Mouse (Mus musculus) skeletal muscle tissue, adult 2 months (tissue): Measurements from ENCODE around the gene Aph1a.
"Not testable (repeated sequence)": the region's sequence is repeated elsewhere in the genome, so short reads cannot be mapped to it uniquely, and the experiment has no call there.

Source experiments
- DNase-seq: peaks from one replicate; pipeline ENCODE4 v3.0.0-alpha.2; 2012; ENCODE audit warnings: low read depth, low spot score

Gene Aph1a

DNA sequence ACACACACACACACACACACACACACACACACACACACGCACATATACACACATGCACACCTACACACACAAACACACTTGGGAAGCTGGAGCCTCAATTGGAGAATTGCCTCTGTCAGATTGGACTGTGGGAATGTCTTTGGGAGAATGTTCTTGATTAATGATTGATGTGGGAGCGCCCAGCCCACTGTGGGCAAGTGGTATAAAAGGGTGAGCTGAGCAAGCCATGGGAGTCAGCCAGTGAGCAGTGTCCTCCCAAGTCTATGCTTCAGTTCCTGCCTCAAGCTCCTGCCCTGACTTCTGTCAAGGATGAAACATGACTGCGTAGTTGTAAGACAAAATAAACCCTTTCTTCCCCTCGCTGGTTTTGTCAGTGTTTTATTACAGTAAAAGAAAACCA is 6.2 kb upstream of the Aph1a start:
- DNase-seq = no peak

DNA sequence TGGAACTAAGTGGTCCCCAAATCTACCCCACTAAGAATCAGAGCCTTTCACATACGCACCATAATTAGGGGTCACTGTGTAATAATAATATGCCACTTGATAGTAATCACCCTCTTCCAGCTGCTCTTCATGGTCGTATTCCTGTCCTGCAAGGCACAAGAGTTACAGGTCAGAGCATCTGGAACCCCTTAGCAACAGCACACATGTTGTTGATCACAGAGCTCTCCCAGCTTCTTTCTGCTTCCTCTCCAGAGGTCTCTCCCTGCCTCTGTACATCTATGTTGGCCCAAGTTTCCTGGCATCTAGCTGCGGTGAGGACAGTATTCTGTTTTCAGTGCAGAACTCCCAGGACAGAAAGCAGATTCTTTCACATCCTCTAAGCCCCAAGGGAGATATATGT is 4.1 kb upstream of the Aph1a start:
- DNase-seq = no peak

DNA sequence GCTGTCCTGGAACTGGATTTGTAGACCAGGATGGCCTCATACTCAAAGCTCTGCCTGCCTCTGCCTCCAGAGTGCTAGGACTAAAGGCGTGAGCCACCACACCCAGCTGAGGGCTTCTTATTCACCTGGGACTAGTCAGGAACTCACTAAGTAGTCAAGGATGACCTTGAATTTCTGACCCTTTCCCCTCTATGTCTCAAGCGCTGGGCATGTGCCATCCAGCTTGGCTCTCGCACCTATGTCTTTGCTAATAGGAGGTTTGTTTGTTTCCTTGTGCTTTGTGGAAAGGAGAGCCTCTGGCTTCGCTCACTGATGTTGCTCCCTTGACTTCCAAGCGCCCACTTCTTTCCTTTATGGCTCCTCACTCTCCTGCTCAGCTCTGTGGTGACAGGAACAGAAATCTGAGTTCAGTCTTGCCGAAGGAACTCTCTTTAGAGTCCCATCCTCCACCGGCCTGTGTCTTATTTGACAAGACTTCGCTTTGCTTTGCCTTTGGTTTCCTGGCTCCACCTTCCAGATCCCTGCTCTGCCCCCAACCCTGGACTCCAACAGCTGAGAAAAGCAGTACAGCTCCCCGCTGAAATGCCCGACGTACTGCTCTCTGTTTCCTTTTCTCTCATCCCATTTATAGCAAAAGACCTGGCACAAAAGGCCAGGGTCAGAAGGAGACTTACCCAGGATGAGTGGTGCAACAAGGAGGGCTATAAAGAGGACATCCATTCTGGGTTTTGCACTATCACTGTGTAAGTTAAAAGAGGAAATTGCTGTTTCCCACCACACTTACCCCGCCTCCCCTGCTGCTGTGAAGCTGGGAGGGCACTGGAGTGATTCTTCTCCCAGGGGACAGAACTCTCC is 2.3 kb upstream of the Aph1a start, which contains the start of gene BC028528:
BC028528 (minus strand) TSS at position 795 of the 855 bp plus-strand sequence.
- DNase-seq = no peak

DNA sequence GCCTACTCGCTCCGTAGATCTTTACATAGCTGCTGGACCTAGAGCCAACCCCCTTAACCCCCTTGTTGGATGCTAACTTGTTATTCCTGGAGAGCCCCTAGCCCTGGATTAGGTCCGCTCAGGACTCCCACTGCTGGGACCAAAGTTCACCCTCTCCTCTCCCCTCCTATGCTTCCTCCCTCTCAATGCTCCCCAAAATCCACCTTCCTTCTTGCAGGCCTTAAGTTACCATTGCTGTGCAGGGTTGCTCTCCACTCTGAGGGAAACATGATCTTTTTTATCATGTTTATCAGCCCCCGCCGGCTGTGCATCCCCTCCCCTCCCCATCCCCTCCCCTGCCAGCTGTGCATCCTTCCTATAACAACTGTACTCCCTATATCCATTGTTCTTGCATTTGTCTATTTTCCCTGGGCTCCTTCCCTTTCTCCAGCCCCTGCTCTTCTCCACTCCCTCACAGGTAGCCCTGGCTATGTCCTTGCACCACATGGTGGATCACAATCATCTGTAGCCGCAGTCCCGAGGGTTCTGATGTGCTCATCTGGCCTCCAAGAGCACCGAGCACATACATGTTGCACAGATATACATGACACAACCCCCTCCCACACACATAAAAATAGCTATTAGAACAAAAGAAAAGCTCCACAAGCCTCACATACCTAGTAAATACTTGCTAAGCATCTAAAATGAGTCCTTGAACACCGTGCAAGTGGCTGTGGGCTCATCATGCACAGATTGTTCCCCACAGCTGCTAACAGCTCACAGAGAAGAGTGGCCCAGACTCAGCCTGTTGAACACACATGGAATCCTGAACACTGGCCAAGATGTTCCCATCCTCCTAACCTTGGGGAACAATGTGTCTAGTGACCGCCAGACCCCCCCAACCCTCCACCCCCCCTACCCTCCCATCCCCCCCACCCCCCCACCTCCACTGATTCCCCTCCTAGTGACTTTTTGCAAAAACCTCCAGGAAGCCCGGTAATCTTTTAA is 1.4 kb upstream of the Aph1a start:
- DNase-seq = no peak

DNA sequence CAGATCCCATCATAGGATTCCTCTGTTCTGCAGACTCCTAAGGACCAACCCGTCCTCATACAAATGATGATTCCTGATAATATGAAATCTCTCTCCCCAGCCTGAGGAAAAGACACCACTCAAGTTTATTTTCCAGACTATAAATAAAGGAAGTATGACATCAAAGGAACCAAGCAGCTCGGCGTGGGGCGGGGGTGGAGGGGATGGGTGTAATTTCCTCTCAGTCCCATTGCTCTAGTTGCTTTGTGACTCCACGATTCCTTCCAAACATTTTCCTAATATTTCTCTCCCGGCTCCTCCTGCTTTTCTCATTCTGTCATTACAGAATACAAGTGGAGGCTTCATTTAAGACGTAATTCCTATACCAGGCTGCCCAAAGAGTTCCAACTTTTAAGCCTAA is 643 bp upstream of the Aph1a start:
- no peak for DNase-seq

DNA sequence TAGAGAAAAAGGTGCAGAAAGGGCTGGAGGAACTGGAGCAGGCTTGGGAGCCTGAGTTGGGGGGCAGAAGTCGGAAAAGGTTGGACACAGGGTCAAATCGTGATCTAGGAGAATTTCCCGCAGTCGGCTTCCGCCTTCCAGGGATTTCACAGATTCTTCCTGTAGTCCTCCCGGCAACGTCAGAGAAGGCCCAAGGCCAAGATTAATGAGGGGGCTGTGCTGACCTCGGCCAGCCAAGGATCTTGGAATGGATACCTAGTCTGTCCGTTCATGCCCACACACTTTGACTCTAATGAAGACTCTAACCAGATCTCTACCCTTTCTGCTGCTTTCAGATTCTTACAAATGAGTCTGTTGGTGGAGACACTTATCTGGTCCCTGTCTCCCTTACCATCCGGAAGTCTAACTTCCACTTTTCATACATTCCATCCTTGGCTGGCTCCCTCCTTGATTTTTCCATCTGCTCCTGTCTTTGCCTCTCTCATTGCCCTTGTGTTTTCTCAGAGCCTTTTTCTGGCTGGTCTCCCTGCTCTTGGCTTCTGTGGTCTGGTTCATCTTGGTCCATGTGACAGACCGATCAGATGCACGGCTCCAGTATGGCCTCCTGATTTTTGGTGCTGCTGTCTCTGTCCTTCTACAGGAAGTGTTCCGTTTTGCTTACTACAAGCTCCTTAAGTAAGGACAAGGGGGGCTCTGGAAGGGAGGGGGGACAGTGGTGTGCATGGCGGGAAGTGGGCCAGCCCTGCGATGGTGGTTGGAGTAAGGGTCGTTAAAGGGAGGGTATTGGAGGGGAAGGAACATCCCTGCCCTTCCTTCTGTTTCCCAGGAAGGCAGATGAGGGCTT is 770 bp downstream of the Aph1a start:
- peak; percentile 42 for DNase-seq

DNA sequence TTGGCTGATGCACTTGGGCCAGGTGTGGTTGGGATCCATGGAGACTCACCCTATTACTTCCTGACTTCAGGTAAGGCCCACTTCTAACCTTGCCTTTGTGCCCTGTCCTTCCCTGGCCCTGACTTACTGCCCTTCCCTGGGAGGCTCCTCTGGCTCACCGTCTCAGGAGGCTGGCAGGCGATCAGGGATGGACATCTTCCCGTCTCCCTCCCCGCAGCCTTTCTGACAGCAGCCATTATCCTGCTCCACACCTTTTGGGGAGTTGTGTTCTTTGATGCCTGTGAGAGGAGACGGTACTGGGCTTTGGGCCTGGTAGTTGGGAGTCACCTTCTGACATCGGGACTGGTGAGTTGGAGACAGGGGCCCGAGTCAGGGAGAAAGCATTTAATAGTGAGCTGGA is 1.7 kb downstream of the Aph1a start:
- not testable (repeated sequence) for DNase-seq

DNA sequence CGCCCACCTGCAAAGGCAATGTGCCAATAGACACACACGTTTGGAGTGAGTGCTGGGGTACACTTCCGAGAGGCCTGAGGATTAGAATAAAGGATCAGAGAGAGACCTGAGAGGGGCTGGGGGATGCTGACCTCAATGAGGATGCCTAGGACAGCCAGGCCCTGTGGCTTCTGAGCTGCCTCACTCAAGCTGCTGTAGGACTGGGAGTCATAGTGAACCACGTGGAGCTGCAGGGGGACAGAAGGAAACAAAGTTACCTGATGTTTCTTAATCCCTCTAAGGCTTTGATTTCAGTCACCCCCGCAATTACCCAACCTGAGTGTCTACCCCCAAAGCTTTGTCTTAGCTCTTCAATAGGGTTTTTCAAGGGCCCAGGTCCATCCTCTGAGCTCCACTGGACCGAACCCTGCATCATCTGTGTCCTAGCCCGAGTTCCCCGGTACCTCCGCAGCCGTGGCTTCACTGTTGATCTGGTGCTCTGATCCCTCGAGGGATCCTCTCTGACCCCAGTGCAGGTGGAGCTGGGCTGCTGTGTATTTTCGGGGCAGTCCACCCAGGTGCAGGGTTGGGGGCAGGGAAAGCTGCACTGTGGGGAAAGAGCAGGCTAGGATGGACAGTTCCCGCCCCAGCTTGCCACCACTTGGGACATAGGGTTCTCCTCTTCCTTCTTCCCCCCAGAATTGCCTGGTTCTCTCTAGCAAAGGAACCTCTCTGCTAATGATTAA is 6.2 kb downstream of the Aph1a start:
- DNase-seq = no peak

DNA sequence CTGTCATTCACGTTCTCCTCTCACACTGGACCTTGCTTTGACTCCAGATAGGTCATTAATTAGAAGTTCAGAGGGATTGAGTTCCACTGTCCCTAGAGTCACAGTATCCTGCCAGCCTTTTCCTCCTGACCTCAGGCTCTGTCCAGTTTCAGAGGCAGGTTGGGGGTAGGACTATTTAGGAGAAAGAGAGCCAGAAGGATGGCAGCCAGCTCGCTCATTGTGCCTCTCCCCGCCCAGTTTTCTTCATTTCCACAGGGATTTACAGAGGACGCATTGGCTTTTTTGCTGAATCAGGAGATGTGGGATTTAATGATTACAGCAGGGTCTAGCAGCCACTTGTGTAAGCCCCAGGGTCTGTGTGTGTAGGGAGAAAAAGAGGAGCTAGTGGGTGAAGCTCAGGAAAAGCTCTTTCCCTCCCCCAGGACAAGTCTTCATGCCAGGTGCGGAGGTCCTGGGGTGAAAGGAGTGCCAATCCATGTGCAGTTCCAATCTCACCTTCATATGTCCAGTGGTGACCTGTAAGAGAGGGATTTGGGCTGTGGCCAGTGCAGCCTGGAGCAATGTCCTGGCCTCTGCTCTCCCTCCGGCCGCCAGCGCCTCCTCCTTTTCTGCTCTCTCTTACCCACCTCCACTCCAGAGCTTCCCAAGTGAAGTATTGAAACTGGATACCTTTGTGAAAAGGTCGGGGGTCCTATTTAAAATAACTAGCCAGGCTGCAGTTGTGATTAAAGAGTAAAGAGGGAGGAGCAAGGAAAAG is 8.0 kb downstream of the Aph1a start:
- DNase-seq = peak; percentile 68

DNA sequence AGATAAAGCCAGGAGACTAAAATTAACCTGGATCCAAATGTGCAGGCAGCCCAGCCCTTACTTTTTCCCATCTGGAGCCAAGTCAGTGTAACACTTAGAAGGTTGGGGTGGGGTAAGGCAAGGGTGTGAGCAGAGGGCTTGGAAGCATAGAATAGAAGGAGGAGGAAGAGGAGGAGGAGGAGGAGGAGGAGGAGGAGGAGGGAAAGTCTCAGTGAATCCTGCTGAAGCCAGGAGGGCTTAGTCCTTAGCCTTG is 8.5 kb downstream of the Aph1a start:
- peak; percentile 43 for DNase-seq

DNA sequence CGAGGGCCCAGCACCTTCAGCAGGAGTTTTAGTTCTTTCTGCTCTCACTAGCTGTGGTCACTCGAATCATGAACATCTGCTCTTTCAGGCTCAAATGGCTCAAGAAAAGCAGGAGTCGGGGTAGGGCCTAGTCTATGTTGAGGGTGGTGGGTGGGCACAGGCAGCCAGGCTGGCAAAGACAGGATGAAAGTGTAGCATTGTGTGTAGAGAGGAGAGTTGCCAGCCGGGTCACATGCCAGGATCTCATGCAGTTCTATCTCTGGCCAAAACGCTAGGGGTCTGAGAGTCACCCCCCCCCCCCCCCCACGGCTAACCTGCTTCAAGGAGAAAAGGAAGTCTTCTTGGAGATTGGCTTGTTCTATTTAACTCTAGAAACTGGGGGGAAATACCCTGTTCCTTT is 8.9 kb downstream of the Aph1a start:
- no peak for DNase-seq

DNA sequence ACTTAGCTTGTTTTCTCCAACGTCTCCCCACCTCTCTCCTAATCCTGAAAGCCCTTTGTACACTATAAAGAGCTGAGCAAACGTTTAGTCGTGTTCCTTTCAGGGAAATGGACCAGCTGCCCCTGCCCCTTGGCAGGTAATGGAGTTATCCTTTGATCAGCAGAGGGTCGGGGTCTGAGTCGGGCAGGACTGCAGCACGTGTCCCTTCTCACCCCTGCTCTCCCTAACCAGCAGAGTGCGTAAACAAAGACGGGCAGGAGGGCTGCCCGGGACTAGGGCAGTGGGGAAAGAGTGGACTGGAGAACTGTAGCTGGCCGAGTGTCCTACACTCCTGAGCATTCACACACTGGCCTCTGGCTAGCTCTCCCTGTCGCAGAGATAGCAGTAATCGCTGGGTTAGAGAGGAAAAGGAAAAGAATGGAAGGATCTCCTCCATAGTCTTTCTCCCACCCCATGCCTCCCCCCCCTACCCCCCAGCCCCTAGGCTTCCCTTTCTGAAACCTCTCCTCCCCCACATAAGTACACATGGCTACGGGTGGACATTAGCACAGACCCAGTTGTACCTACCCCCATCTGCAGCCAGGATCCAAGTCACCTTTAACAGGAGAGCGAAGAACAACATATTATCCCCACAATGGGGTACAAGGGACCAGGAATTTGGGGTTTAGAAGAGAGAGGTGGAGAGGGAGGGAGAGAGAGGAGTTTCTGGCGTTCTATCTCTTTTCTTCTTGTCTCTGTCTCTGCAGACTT is 10.2 kb downstream of the Aph1a start:
- no peak for DNase-seq

DNA sequence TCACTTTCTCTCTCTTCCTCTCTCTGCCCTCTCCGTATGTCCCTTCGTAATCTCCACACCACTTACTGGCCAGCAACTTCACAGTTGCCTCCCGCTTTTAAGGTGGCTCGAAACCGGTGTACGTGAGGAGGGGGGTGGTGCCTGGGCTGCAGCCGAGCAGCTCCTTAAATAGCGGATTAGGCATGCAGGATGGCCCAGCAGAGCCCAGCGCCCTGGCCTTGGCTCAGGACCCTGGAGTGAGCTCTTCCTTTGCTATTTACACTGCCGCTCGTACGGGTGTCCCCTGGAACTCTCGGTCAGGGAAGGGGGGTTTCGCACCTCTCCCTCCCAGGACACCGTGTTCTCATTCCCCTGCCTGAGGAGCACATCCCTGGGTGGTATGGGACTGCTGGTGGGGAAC is 10.8 kb downstream of the Aph1a start, which contains the start of gene Car14:
Car14 (minus strand) TSS at position 124 of the 400 bp plus-strand sequence.
- peak; percentile 70 for DNase-seq

DNA sequence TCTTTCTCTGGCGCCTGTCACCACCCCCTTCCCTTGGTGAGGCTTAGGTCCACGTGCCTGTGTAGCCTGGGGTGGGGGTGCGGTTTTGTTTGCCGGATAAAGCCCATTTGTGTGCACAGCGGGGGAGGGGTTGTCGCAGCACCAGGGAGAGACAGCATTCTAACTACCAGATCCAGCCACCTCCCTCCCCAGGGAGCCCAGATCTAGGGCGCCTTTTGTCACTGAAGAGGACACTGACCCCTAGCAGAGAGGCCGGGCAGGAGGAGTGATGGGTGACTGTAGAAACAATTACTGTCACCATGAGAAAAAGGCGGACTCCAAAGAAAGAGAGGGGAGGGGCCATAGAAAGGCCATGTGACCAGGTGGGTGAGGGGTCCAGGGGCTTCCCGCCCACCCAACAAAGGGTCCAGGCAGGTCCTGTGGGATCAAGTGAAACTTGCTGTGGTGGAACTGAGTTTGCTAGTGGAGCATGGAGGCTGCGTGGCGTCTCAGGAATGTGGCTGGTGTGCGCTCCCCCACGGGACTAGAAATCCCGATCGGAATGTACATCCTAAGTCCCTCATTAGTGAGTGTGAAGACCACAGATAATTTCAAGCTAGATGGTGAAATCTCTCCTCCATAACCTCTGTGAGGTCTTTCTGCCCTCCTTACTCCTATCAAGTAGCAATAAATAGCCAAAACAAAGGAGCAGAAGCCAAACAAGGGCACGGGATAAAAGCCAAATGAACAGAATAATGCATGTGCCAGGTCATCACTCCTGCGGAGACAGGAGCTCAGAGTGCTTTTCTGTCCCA is 11.6 kb downstream of the Aph1a start:
- DNase-seq = no peak

DNA sequence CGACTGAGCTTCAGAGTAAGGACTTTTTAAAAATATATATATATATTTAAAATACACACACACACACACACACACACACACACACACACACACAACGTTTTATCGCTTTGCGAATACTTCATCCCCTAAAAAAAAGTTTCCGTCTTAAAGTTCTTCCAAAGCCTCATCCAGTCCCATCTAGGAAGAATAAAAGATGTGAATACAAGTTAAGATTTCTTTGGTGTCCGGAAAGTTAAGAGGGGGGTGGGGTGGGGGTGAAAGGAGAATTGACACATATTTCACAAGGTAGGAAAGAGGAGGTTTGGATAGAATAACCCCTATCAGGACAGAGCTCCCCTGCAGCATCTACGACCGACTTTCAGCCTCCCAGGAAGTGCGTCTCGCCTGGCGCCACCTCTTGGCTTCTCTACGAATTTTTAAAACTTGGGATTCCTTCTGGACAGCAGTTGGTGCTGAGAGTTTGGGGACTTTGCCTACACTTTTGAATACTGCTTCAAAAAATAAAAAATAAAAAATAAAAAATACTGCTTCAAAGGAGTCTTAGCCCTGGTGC is 12.2 kb downstream of the Aph1a start:
- no peak for DNase-seq

DNA sequence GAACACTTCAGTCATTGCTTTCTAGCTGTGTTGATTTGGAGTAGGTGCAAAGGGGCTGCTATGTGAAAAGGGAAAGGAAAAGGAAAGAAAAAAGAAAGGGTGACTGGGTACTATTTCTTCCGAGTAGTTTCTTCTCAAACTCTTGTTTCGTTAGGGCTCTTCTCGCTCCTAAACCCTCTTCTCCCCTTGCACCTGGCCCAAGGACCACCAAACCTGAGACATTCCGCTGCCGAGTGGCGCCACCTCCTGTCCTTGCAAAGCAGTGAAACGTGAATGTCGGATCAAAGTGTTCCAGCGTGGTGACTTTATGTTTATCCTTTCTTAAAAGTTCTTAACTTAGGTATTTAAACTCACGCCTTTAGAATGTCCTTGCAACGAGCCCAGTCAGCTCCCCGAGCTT is 13.1 kb downstream of the Aph1a start:
- DNase-seq = no peak

DNA sequence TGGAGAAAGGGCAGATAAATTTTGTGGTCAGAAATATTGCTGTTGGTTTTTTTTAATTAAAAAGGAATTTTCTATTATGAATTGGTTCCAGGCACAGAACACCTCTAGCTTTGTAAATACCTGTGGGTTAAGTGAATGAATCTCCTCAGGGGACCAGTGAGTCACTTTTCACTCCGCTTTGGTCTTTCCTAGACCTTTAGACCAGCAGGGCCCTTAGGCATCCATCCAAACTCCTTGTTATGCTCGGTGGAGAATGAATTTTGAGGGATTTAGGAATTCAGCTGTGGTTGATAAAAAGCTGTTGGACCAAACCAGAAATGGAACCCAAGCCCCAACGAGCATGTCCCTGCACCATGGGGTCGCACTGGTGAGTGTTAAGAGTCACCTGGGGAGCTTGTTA is 13.8 kb downstream of the Aph1a start:
- DNase-seq = no peak

DNA sequence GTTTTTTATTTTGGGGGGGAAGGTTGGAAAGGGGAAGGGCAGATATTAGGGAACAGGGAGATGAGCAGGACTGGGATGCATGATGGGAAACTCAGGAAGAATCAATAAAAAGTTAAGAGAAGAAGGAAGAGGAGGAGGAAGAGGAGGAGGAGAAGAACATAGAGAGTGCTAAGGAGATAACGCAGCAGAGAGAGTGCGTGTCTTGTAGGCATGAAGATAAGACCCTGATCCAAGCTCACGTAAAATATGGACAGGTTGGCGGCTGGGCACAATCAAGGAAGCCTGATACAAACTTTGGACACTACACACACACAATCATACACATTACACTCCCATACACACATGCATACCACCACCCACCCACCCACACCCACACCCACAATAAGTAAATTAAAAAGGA is 20.9 kb downstream of the Aph1a start:
- DNase-seq = no peak

DNA sequence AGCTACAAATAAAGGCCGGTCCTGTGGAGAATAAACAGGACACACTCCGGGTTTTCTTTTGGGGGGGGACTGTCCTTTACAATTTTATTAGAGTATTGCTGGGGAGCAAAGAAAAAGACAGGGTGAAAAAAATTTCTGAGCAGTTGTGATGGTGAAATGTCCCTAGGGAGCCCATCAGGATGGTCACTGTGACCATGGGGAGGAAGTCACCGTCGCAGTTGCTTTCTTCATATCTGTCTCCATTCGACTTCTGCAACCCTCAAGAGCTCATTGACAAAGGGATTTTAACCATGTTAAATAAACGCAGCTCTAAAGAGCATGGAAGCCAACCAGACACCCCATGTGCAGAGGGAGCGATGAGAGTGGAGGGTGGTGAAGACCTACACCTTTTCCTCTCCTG is 23.0 kb downstream of the Aph1a start:
- no peak for DNase-seq
